Mouse (Mus musculus): ENCODE measurements around the gene Zc3h7b.

DNA sequence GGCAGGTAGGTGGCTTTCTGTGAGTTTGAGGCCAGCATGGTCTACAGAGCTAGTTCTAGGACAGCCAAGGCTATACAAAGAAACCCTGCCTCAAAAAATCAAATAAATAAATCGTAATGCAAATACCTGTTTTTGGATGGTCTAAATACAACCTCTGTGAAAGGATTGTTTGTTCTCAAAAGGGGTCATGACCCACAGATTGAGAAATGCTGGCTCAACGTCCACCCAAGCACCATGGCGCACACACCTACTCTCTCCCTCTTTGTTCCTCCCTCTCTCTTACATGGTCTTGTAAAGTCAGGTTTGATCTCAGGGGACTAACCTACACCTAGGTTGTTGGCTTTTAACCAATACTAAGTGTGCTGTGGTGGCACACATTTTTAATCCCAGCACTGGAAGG is 77.8 kb downstream of the Zc3h7b start:
- TF ChIP-seq POLR2A (IDR thresholded peaks at IDR 0.05; ENCODE audit: borderline replicate concordance, insufficient read depth, low read length) (no peak), CTCF (IDR thresholded peaks at IDR 0.05; ENCODE audit: borderline replicate concordance, insufficient read depth, low read depth, low read length) (no peak)

Measured in cerebellum, adult 2 months (tissue).